Mouse (Mus musculus) urinary bladder, postnatal 10 days (tissue): ENCODE measurements at regions not wholly inside any gene's neighbourhood (a gene's known extent, or its start where the extent isn't known, plus 50 kb on each side); places are given as distances from the start of the nearest gene placed in this dataset.

ENCODE experiments used
- DNase-seq: peaks from one replicate; pipeline ENCODE4 v3.0.0; 2022; ENCODE audit warnings: low spot score

DNA sequence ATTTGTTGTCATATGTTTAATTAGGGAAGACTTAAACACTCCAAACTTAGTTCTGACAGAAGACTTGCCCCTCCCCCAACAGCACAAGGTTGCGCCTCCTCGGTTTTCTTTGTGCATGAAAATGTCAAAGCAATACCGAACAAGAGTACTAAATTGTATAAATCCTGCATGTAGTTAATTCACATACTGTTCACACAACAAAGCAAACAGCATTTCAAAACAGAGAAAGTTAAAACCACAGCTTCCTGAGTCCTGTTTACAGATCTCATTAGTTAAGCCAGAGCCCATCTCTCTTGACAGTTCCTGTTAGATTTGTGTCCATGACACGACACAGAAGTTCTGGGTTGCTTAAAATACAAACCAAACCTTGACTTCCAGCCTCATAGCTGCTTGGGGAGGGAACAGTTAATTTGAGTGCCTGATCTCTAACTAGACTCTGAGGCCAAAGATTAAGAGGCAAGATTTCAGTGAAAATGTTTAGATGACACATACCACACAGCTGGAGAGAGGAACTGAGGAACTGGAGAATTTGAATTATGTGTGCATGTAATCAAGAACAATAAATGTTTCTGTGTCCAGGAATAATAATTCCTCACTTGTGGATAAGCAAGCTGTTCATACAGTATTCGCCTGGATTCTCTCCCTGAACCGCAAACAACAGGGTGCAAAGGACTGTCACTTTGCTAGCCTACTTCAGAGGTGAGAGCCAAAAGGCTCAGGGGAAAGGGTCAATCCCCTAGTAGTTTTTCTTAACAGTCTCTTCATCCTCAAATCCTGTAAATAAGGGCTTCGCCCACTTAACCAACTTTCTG is 113.3 kb upstream of the Tbl1xr1 start:
- DNase-seq = no peak

DNA sequence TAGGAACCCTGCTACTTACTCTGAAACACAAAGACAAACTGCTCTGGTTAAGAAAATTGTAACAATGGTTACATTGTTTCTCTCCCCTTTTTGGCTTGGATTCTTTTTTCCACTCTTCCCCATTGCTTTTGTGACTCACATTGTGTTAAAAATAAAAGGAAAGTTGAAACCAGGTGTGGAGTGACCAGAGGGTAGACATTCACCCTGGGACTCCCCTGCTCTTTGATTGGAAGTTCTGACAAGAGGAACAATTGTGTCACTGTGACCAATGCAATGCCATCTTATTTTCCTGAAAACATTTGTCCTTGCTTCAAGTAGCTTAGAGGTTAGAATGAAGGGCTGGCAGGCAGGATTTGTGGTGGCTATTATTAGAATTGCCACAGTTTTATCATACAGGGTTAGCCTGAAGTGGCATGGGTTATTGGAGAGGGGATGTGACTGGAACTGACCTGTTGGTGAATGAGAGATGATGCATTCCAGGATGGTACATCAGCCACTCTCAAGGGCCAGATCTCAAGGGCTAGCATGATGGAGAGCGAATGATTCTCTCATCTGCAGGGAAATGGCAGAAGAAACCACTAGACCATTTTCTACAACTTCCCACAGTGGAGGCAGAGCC is 112.6 kb upstream of the Tbl1xr1 start:
- no peak for DNase-seq

GRCm38 (mm10) chr3:21964438-21964837 is 112.0 kb upstream of the Tbl1xr1 start:
- no peak for DNase-seq

GRCm38 (mm10) chr3:21965556-21965955 is 110.9 kb upstream of the Tbl1xr1 start:
- no peak for DNase-seq

DNA sequence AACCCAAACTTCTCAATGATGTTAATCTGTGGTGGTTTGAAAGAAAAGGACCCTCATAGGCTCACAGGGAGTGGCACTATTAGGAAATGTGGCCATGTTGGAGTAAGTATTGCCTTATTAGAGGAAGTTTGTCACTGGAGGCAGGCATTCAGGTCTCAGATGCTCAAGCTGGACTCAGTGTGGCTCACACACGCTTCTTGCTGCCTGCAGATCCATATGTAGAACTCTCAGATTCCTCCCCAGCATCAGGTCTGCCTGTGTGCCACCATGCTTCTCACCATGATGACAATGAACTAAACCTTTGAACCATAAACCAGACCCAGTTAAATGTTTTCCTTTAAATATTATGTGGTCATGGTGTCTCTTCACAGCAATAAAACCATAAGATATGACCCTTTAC is 104.7 kb upstream of the Tbl1xr1 start:
- no peak for DNase-seq

DNA sequence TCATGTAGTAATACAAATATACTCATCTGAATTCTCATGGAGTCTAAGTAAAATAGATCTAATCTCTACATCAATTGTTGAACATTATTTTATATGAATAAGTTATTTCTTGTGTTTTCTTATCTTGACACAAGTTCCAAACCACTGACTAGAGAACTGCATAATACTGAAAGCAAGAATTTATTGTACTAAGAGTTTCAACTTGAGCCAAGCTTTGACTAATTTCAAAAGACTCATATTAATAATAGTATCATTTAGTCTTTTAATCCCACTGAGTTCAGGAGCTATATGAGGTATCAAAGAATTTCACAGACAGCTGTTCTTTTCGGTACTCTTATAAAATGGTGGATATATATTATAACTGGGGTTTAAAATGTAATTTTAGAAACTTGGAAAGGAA is 103.3 kb upstream of the Tbl1xr1 start:
- DNase-seq = no peak

DNA sequence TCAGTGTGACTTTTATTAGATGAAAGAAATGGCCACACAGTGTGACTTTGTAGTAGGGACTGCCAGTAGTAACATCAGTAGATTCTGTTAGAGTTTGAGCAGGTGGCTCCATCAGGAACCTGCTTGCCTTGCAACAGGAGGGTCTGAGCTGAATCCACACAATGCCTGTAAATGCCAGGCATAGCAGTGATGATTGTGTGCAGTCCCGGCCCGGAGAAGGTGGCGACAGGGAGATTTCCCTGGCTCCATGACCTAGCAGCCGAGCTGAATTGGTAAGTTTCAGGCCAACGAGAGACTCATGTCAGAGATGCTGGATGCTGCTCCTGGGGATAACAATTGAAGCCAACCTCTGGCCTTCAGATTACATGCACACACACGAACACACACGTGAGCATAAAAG is 102.8 kb upstream of the Tbl1xr1 start:
- DNase-seq = no peak

DNA sequence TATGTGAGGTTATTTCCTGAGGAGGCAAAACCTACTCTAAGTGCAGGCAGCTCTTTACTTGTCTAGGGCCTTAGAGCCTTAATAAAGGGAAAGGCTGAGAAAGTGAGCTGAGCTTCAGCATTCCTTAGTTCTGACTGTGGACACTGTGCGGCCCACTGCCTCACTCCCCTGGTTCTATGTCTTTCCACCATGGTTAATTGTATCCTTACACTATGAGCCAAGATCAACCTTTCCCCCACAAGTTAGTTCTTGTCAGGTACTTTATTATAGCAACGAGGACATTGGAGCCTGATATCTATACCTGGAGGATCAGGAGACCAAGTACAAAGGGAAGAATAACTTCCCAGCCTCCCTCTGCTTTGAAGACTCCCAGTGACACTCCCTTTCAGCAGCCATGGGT is 101.7 kb upstream of the Tbl1xr1 start:
- no peak for DNase-seq

DNA sequence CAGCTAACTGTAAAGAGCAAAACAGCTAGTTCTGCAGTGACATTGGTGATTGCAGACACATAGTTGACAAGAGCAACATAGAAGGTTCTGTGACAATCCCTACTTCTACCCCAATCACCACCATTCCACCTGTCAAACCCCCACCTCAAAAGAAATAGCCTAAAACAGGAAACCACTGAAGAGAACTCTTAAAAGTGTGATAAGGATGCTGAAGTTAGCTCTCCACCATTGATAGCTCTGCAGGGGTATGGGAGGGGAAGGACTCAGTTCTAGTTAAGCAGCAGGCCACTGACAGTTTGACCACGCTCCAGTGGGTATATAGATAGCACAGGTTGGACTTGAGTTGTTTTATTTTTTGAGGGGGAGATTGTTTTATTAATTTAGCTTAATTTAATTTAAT is 98.7 kb upstream of the Tbl1xr1 start:
- no peak for DNase-seq

GRCm38 (mm10) chr3:21982991-21983390 is 93.5 kb upstream of the Tbl1xr1 start:
- DNase-seq = no peak

GRCm38 (mm10) chr3:21983993-21984725 is 92.3 kb upstream of the Tbl1xr1 start:
- DNase-seq = no peak

DNA sequence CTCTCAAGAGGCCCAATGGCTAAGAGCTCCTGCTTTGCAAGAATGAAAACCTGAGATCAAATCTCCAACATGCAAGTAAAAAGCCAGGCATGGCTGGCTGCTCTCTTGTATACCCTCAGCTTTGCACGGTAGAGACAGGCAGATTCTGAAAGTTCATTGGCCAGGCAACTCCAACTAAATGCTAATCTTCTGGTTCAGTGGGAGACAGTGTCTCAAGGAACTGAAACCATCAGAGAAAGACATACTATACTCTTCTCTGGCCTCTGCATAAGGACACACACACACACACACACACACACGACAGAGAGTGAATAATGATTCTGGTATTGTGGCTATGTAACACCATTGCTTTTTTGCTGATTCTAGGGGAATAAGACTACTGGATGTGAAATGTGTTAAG is 91.6 kb upstream of the Tbl1xr1 start:
- no peak for DNase-seq

GRCm38 (mm10) chr3:21986164-21986892 is 90.1 kb upstream of the Tbl1xr1 start:
- DNase-seq = no peak

GRCm38 (mm10) chr3:21986893-21987250 is 89.6 kb upstream of the Tbl1xr1 start:
- DNase-seq = no peak

- no peak for DNase-seq
Measured at GRCm38 (mm10) chr3:21987455-21988009, 88.9 kb upstream of the Tbl1xr1 start.

- no peak for DNase-seq
Measured at GRCm38 (mm10) chr3:21988010-21988531, 88.4 kb upstream of the Tbl1xr1 start.

GRCm38 (mm10) chr3:21990526-21990925 is 85.9 kb upstream of the Tbl1xr1 start:
- DNase-seq = no peak

- DNase-seq = no peak
Measured at GRCm38 (mm10) chr3:21991681-21992152, 84.7 kb upstream of the Tbl1xr1 start.

DNA sequence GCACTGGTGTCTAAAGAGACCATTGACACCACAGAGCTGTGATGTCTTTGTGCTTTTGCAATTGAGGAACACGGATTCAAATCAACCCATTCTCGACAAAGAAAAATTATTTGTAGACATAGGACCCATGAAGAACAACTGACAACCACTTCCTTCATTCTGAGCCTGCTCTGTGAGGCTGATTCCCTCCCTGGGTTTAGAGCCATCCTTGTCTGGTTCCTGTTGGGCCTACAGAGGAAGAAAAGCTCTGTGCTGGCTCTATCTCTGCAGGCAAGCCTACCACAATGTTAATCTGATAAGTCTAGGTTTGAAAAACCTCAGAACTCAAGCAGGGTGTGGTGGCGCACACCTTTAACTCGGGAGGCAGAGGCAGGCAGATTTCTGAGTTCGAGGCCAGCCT is 84.2 kb upstream of the Tbl1xr1 start:
- DNase-seq = no peak

DNA sequence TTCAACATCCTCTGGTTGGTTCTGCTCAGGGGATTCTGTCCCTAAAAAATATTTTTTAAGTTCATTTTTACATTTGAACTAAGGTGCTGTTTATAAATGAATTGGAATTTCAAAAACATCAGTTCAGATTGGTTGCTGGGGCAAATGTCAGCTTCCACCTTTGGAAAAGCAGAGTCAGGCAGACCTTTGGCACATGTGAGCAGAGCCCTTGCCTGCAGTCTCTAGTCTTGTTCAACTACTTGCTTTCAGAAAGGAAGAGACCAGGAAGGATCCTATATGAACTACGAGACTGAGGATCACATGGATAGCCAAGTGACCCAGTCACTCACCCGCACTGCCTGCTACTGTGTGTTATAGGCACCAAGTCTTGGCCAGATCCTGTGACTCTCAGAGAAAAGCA is 82.5 kb upstream of the Tbl1xr1 start:
- no peak for DNase-seq

DNA sequence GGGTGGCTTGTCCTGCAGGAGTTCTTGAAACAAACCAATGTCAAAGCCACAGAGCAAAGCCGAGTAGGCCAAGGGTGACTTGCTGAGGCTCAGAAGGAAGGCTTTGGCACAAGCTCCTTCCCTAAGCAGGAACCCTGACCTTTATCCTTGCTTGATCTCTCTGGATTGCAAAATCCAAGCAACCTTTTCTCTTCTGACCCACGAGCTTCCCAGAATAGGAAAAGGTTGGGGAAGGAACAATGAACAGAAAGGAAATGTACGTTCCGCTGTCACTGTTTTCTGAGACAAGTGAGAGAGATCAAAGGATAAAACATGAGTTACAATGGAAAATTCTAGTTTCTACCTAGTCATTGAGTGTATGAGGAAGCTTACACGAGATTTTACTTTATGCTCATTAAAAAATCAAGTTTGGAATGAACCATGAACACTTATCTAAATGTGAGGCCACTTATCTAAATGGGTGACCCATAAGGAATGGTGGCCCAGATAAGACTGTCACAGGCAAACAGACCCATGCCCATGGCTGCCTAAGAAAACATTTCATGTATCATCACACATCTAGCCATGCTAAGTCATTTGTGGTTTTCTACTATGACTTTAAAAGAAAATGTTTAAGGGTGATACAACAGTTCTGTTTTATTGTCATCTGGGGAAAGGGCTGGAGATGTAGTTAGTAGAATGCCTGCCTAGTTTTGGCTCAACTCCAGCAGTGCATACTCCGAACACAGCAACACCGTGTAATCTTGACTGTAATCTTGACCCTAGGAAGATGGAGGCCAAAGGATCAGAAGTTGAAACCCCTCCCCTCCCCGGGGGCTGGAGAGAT is 80.7 kb upstream of the Tbl1xr1 start:
- no peak for DNase-seq
